Mouse (Mus musculus) adrenal gland, postnatal 4 days (tissue): Measurements from ENCODE around the gene Nfia. TPM values are rescaled to one million over a fixed set of nuclear protein-coding genes. Genes with fewer than 3 reads are reported as not detected.

Experiments used
- DNase-seq, 2 experiments: peaks; one replicate each; pipeline ENCODE4 v3.0.0; 2021 to 2022; ENCODE audit warnings: low spot score in 2 of 2, mixed read lengths in 2 of 2
- total RNA-seq, 2 experiments: library from RNA; stranded (reverse); gene quantifications; 2 replicates each; pipeline ENCODE4 v1.2.3; 2021

Gene Nfia
- total RNA-seq, 2 experiments from 2014 or later = 208 to 223 TPM

GRCm38 (mm10) chr4:97927309-97927656, 154.7 kb downstream of the Nfia start:
- DNase-seq = no peak

- no peak for DNase-seq
Observed at GRCm38 (mm10) chr4:97936371-97936770, 163.8 kb downstream of the Nfia start.

GRCm38 (mm10) chr4:97936912-97937311, 164.4 kb downstream of the Nfia start:
- no peak for DNase-seq

- DNase-seq = no peak
Observed at GRCm38 (mm10) chr4:97939492-97939891, 167.0 kb downstream of the Nfia start.

- DNase-seq = no peak
Observed at GRCm38 (mm10) chr4:97939920-97940520, 167.5 kb downstream of the Nfia start.

GRCm38 (mm10) chr4:97941616-97942015, 169.1 kb downstream of the Nfia start:
- no peak for DNase-seq

- no peak for DNase-seq
Observed at GRCm38 (mm10) chr4:97944309-97944708, 171.8 kb downstream of the Nfia start.

- DNase-seq = no peak
Observed at GRCm38 (mm10) chr4:97947484-97947883, 174.9 kb downstream of the Nfia start.

GRCm38 (mm10) chr4:97948250-97948649, 175.7 kb downstream of the Nfia start:
- no peak for DNase-seq

GRCm38 (mm10) chr4:97950341-97951071, 178.0 kb downstream of the Nfia start:
- no peak for DNase-seq

- no peak for DNase-seq
Observed at GRCm38 (mm10) chr4:97953886-97954285, 181.4 kb downstream of the Nfia start.

GRCm38 (mm10) chr4:97958121-97958520, 185.6 kb downstream of the Nfia start:
- no peak for DNase-seq

- DNase-seq = no peak
Observed at GRCm38 (mm10) chr4:97962856-97963255, 190.3 kb downstream of the Nfia start.

GRCm38 (mm10) chr4:97963951-97964350, 191.4 kb downstream of the Nfia start:
- DNase-seq = no peak

- no peak for DNase-seq
Observed at GRCm38 (mm10) chr4:97968786-97969348, 196.3 kb downstream of the Nfia start.

GRCm38 (mm10) chr4:97973064-97973463, 200.5 kb downstream of the Nfia start:
- no peak for DNase-seq

- DNase-seq = no peak
Observed at GRCm38 (mm10) chr4:97974037-97974436, 201.5 kb downstream of the Nfia start.

GRCm38 (mm10) chr4:97976891-97977290, 204.4 kb downstream of the Nfia start:
- DNase-seq = no peak

GRCm38 (mm10) chr4:97984361-97984760, 211.8 kb downstream of the Nfia start:
- DNase-seq = no peak

GRCm38 (mm10) chr4:97986056-97986734, 213.7 kb downstream of the Nfia start:
- no peak for DNase-seq

GRCm38 (mm10) chr4:97986735-97987075, 214.2 kb downstream of the Nfia start:
- DNase-seq = no peak

GRCm38 (mm10) chr4:97988703-97989102, 216.2 kb downstream of the Nfia start:
- DNase-seq = no peak
